ENCODE assay signal across 17 mouse cellular contexts in genomic region chr3:154700296-154700695, GRCm38 (mm10). TPM values are rescaled to one million over a fixed set of nuclear protein-coding genes. Genes with fewer than 3 reads are reported as not detected.
"Had no signal": no experiment of that assay in that cellular context is flagged by ENCODE, and none has a peak within 500 bp of the region (broad histone marks: within the 10 kb centered on the region; RNA-seq: fewer than 3 reads in every experiment).

No protein-coding gene starts in this region.

- H3K4me3 ChIP-seq: limb, embryonic 15.5 days; liver, embryonic 12.5 days; megakaryocyte, embryonic 14.5 days; midbrain, embryonic 15.5 days had no signal

- ATAC-seq: liver, embryonic 12.5 days; midbrain, embryonic 15.5 days had no signal

- H3K27ac ChIP-seq: limb, embryonic 15.5 days; liver, embryonic 12.5 days; macrophage; midbrain, embryonic 15.5 days had no signal

- H3K4me1 ChIP-seq: liver, embryonic 12.5 days; megakaryocyte, embryonic 14.5 days had no signal

- H3K9me3 ChIP-seq: limb, embryonic 15.5 days; liver, embryonic 12.5 days; midbrain, embryonic 15.5 days had no signal

- DNase-seq: kidney, adult 11 months; kidney, adult 9 months; kidney, postnatal 36 days; lung, embryonic 14.5 days; lung, postnatal 10 days; right cerebral cortex, postnatal 4 days; spleen, adult 18-20 months; thymus, adult 2 months; thymus, postnatal 25 days had no signal

- H3K9ac ChIP-seq: limb, embryonic 15.5 days; liver, embryonic 12.5 days; lung, embryonic 14.5 days; midbrain, embryonic 15.5 days had no signal

- H3K27me3 ChIP-seq: limb, embryonic 15.5 days; liver, embryonic 12.5 days; megakaryocyte, embryonic 14.5 days; midbrain, embryonic 15.5 days had no signal

- H3K36me3 ChIP-seq: limb, embryonic 15.5 days; liver, embryonic 12.5 days; midbrain, embryonic 15.5 days had no signal

- H3K4me2 ChIP-seq: limb, embryonic 15.5 days; liver, embryonic 12.5 days; lung, embryonic 14.5 days; midbrain, embryonic 11.5 days; midbrain, embryonic 15.5 days had no signal

RNA-seq across cellular contexts. Expression of gene Erich3, which starts 36.6 kb away (rescaled TPM):
- total RNA-seq: monocyte, adult 5-6 weeks had no signal
- polyA plus RNA-seq: liver, embryonic 12.5 days; liver, embryonic 16.5 days; lung, embryonic 14.5 days; macrophage had no signal
